Mouse (Mus musculus): ENCODE results near the gene Leng9. TPM values are rescaled to one million over a fixed set of nuclear protein-coding genes. Genes with fewer than 3 reads are reported as not detected.
A peak's percentile ranks its signal among the peaks of the same experiment; 100 is the strongest.

Leng9 gene
- total and polyA plus RNA-seq, 3 experiments: 1.5 to 1.7 TPM; not detected in 1

DNA sequence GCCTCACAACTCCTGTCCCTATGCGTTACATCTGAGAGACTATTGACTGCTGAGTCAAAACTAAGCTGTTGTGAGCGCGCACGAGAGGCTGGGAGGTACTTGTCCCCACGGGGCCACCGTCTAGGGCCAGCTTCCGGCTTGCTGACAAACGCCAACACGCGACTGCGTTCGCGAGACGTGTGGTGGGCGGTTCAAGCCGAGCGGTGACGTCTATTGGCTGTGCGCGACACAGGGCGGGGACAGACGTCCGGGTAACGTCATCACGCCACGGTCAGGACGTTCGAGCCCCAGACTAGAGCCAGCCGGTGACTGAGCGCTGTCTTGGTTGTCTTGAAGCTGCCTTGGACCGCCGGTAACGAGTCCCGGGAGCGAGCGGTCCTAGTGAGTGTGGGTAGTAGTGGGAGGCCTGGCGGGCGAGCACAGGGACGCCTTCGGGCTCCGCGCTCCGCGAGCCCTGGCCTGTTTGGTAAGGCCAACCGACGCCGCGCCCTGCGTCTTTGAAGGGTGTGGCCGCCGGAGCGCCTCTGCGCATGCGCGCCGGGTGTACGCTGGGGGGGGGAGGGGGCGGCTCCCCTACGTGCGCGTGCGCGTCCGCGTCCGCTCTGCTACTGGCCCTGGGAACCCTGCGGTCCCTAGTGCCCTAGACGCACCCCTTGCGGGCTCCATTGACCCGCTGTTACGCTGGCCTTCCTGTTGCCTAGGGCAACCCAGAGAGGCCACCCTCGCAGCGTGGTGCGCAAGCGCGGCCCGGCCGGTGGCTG is 13.2 kb downstream of the Leng9 start, which contains the start of gene Leng8 (continued):
- no peak for TF ChIP-seq GATA1 (IDR thresholded peaks at IDR 0.05; ENCODE audit: low read depth, low read length)
- no peak for TF ChIP-seq CHD1 (IDR thresholded peaks at IDR 0.05; ENCODE audit: low read depth, low read length)
- no peak for TF ChIP-seq POLR2AphosphoS5 (IDR thresholded peaks at IDR 0.05; ENCODE audit: borderline replicate concordance, low read depth, low read length)
- TF ChIP-seq RCOR1 (IDR thresholded peaks at IDR 0.05; ENCODE audit: low read depth, low read length): 0 out of 2 replicates have a peak, but pooled peaks have one; percentile 6
- peak; percentile 85 for TF ChIP-seq KAT2A (conservative IDR thresholded peaks at IDR 0.05; ENCODE audit: low read depth, low read length)
- peak; percentile 92 for TF ChIP-seq MXI1 (IDR thresholded peaks at IDR 0.05; ENCODE audit: low read depth, low read length)
- no peak for TF ChIP-seq TAL1 (IDR thresholded peaks at IDR 0.05; ENCODE audit: low read length)
- TF ChIP-seq E2F4 (IDR thresholded peaks at IDR 0.05; ENCODE audit: borderline replicate concordance, low read depth, low read length): no peak
- peak; percentile 75; the same call in 1 of the 2 replicates for TF ChIP-seq TCF12 (IDR thresholded peaks at IDR 0.05; ENCODE audit: low read depth, low read length)
- TF ChIP-seq POLR2AphosphoS2 (IDR thresholded peaks at IDR 0.05; ENCODE audit: low read length): peak; percentile 91; the same call in 1 of the 2 replicates
- TF ChIP-seq MYB (IDR thresholded peaks at IDR 0.05; ENCODE audit: low read depth, low read length): peak; percentile 67
- TF ChIP-seq HCFC1 (IDR thresholded peaks at IDR 0.05; ENCODE audit: low read depth, low read length): peak; percentile 94
- no peak for TF ChIP-seq CTCF (IDR thresholded peaks at IDR 0.05 in 2 of 3, conservative IDR thresholded peaks at IDR 0.05 in 1 of 3; ENCODE audit: control insufficient read depth in 1 of 3, insufficient read depth in 1 of 3, low read depth in 2 of 3, low read length in 3 of 3, poor library complexity in 1 of 3, severe bottlenecking in 1 of 3)
- TF ChIP-seq JUND (IDR thresholded peaks at IDR 0.05; ENCODE audit: low read depth, low read length): no peak
- peak; percentile 68 for TF ChIP-seq MAFK (IDR thresholded peaks at IDR 0.05; ENCODE audit: borderline replicate concordance, low read depth, low read length)
- 0 out of 2 replicates have a peak, but pooled peaks have one; percentile 2 for TF ChIP-seq ZC3H11A (IDR thresholded peaks at IDR 0.05; ENCODE audit: low read depth, low read length)

DNA sequence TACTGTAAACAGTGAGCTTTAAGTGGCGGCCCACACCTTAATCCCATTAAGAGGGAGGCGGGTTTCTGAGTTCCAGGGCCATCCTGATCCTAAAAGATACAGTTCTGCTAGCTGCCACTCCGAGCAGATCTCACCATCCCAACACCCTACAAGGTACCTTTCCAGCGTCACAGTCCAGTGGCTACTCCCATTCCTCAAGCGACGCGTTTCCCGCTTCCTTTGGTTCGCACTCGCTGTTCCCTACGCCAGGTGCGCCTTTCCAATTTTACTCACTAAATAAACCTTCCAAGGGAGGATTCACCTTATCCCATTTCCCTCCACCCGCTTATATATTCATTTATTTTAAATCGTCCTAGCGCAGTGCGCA is 13.8 kb downstream of the Leng9 start:
- peak overlapping the region; percentile 72 for H3K9ac ChIP-seq (ENCODE audit: control insufficient read depth, low read depth, low read length, poor library complexity, severe bottlenecking)
- H3K27me3 ChIP-seq (ENCODE audit: control insufficient read depth in 1 of 2, insufficient read depth in 2 of 2, low read length in 2 of 2): no peaks in the 10 kb centered on the region
- DNase-seq (ENCODE audit: low read depth, low spot score): no peak
- peaks cover 1 to 11% of the 10 kb centered on the region in 2 experiments for H3K36me3 ChIP-seq (ENCODE audit: control insufficient read depth in 1 of 2, insufficient read depth in 2 of 2, low read length in 2 of 2)
- no peak for TF ChIP-seq SIN3A (IDR thresholded peaks at IDR 0.05; ENCODE audit: low read length)
- no peak for TF ChIP-seq USF2 (IDR thresholded peaks at IDR 0.05; ENCODE audit: borderline replicate concordance in 1 of 2, insufficient read depth in 1 of 2, low read depth in 1 of 2, low read length in 2 of 2)
- no peak for TF ChIP-seq USF1 (IDR thresholded peaks at IDR 0.05; ENCODE audit: low read depth, low read length)
- no peak for TF ChIP-seq TCF12 (IDR thresholded peaks at IDR 0.05; ENCODE audit: low read depth, low read length)
- TF ChIP-seq CTCF (IDR thresholded peaks at IDR 0.05 in 2 of 3, conservative IDR thresholded peaks at IDR 0.05 in 1 of 3; ENCODE audit: control insufficient read depth in 1 of 3, insufficient read depth in 1 of 3, low read depth in 2 of 3, low read length in 3 of 3, poor library complexity in 1 of 3, severe bottlenecking in 1 of 3): no peak
- TF ChIP-seq MXI1 (IDR thresholded peaks at IDR 0.05; ENCODE audit: low read depth, low read length): no peak
- no peak for TF ChIP-seq KAT2A (conservative IDR thresholded peaks at IDR 0.05; ENCODE audit: low read depth, low read length)
- no peak for TF ChIP-seq TAL1 (IDR thresholded peaks at IDR 0.05; ENCODE audit: low read length)
- no peak for TF ChIP-seq EP300 (IDR thresholded peaks at IDR 0.05; ENCODE audit: low read depth in 1 of 2, low read length in 2 of 2)
- no peak for TF ChIP-seq NELFE (IDR thresholded peaks at IDR 0.05; ENCODE audit: low read depth, low read length)
- no peak for TF ChIP-seq MAZ (IDR thresholded peaks at IDR 0.05; ENCODE audit: low read depth, low read length)
- TF ChIP-seq MEF2A (IDR thresholded peaks at IDR 0.05; ENCODE audit: extremely low read depth, insufficient replicate concordance, low read depth, low read length, poor library complexity, severe bottlenecking): no peak
- no peak for TF ChIP-seq MYC (IDR thresholded peaks at IDR 0.05; ENCODE audit: low read depth, low read length)
- TF ChIP-seq NRF1 (IDR thresholded peaks at IDR 0.05; ENCODE audit: insufficient read depth, low read depth, low read length, poor library complexity, severe bottlenecking): no peak
- H3K27ac ChIP-seq (ENCODE audit: control insufficient read depth, low read depth, low read length): peak overlapping the region; percentile 84
- no peaks in the 10 kb centered on the region for H3K9me3 ChIP-seq (replicated peaks; ENCODE audit: insufficient read depth, low read length)
- peak overlapping the region; percentile 82 to 88 for H3K4me3 ChIP-seq (ENCODE audit: control insufficient read depth in 1 of 2, insufficient read depth in 1 of 2, low read depth in 2 of 2, low read length in 2 of 2)
- peaks cover 32% of the 10 kb centered on the region for H3K79me2 ChIP-seq (ENCODE audit: control insufficient read depth, insufficient read depth, low read length, poor library complexity)
- peaks cover 0 to 13% of the 10 kb centered on the region in 2 experiments; a peak in 3 of 4 replicates for H3K4me1 ChIP-seq (ENCODE audit: control insufficient read depth in 1 of 2, insufficient read depth in 2 of 2, low read length in 2 of 2)

All from MEL (cell line).